Mouse (Mus musculus): Measurements from ENCODE around the gene Cryzl1. TPM values are rescaled to one million over a fixed set of nuclear protein-coding genes. Genes with fewer than 3 reads are reported as not detected.
"Not testable (repeated sequence)": the region's sequence is repeated elsewhere in the genome, so short reads cannot be mapped to it uniquely, and the experiment has no call there.

Cryzl1 gene
- polyA plus RNA-seq, 1 experiment from 2014 or later: 62.2 TPM

- peak overlapping the region; percentile 79 for H3K4me3 ChIP-seq (replicated peaks; ENCODE audit: low read length)
- H3K9ac ChIP-seq (ENCODE audit: low read length): peak overlapping the region; percentile 94
- peak overlapping the region; percentile 99 for H3K4me2 ChIP-seq (ENCODE audit: low read depth, low read length)
- H3K27me3 ChIP-seq (ENCODE audit: control insufficient read depth, insufficient read depth, low read length): no peaks in the 10 kb centered on the region
- peaks cover 4% of the 10 kb centered on the region for H3K4me1 ChIP-seq (ENCODE audit: control insufficient read depth, insufficient read depth, low read length)
- no peak for ATAC-seq (ENCODE audit: insufficient read depth, low FRiP score)
- H3K9me3 ChIP-seq (replicated peaks; ENCODE audit: control insufficient read depth, low read length): no peaks in the 10 kb centered on the region
- H3K27ac ChIP-seq (ENCODE audit: low read length): peak overlapping the region; percentile 100
- 2% methylated on average over 11 of the region's 11 CpGs for WGBS
- H3K36me3 ChIP-seq (ENCODE audit: control insufficient read depth, insufficient read depth, low read length): peaks cover 4% of the 10 kb centered on the region; the same call in 1 of the 2 replicates
These were observed 82.7 kb downstream of the Cryzl1 start for GRCm38 (mm10) chr16:91645995-91646602.

DNA sequence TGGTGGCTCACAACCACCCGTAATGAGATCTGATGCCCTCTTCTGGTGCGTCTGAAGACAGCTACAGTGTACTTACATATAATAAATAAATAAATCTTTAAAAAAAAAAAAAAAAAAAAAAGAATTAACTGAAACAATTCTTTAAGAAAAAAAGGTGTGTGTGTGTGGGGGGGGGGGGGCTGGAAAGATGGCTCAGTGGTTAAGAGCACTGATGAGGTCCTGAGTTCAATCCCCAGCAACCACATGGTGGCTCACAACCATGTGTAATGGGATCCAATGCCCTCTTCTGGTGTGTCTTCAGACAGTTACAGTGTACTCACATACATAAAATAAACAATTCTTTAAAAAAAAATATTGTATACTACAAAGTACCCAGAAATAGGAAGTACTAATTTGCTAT is 83.4 kb downstream of the Cryzl1 start:
- no CpG with 5 or more reads among the region's 2 CpGs for WGBS
- not testable (repeated sequence) for H3K36me3 ChIP-seq (ENCODE audit: control insufficient read depth, insufficient read depth, low read length); H3K9me3 ChIP-seq (replicated peaks; ENCODE audit: control insufficient read depth, low read length); H3K4me2 ChIP-seq (ENCODE audit: low read depth, low read length); ATAC-seq (ENCODE audit: insufficient read depth, low FRiP score); H3K4me1 ChIP-seq (ENCODE audit: control insufficient read depth, insufficient read depth, low read length); H3K27me3 ChIP-seq (ENCODE audit: control insufficient read depth, insufficient read depth, low read length); H3K27ac ChIP-seq (ENCODE audit: low read length); H3K4me3 ChIP-seq (replicated peaks; ENCODE audit: low read length); H3K9ac ChIP-seq (ENCODE audit: low read length)

GRCm38 (mm10) chr16:91644901-91645300 is 83.9 kb downstream of the Cryzl1 start:
- Histone ChIP-seq H3K4me1 (ENCODE audit: control insufficient read depth, insufficient read depth, low read length) (peaks cover 4% of the 10 kb centered on the region), H3K9ac (ENCODE audit: low read length) (no peak overlapping the region), H3K9me3 (replicated peaks; ENCODE audit: control insufficient read depth, low read length) (no peaks in the 10 kb centered on the region), H3K27me3 (ENCODE audit: control insufficient read depth, insufficient read depth, low read length) (no peaks in the 10 kb centered on the region), H3K27ac (ENCODE audit: low read length) (no peak overlapping the region), H3K4me3 (replicated peaks; ENCODE audit: low read length) (no peak overlapping the region), H3K4me2 (ENCODE audit: low read depth, low read length) (no peak overlapping the region), H3K36me3 (ENCODE audit: control insufficient read depth, insufficient read depth, low read length) (peaks cover 7% of the 10 kb centered on the region; the same call in 1 of the 2 replicates)
- ATAC-seq (ENCODE audit: insufficient read depth, low FRiP score): no peak
- 79% methylated on average over 2 of the region's 2 CpGs for WGBS

- Histone ChIP-seq H3K4me2 (ENCODE audit: low read depth, low read length) (no peak overlapping the region), H3K9ac (ENCODE audit: low read length) (no peak overlapping the region), H3K27ac (ENCODE audit: low read length) (no peak overlapping the region), H3K9me3 (replicated peaks; ENCODE audit: control insufficient read depth, low read length) (no peaks in the 10 kb centered on the region), H3K27me3 (ENCODE audit: control insufficient read depth, insufficient read depth, low read length) (no peaks in the 10 kb centered on the region), H3K4me1 (ENCODE audit: control insufficient read depth, insufficient read depth, low read length) (no peaks in the 10 kb centered on the region), H3K36me3 (ENCODE audit: control insufficient read depth, insufficient read depth, low read length) (peaks cover 22% of the 10 kb centered on the region), H3K4me3 (replicated peaks; ENCODE audit: low read length) (no peak overlapping the region)
- no peak for ATAC-seq (ENCODE audit: insufficient read depth, low FRiP score)
- 91% methylated on average over 8 of the region's 8 CpGs for WGBS
These were observed 88.6 kb downstream of the Cryzl1 start for GRCm38 (mm10) chr16:91640171-91640570.

DNA sequence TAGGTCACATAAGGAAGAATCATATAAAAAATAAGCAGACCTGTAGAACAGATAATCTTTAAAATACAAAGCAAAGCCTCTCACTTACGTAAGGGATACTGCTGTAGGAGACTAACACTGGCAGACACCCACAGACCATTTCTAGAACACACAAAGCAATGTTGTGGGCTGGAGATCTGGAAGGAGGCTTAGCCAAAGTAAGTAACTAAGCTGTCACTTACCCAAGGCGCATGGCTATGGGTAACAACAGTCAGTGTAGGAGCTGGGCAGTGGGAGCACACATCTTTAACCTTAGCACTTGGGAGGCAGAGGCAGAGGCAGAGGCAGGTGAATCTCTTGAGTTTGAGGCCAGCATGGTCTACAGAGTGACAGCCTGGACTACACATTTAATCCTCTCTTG is 89.1 kb downstream of the Cryzl1 start:
- Histone ChIP-seq H3K36me3 (ENCODE audit: control insufficient read depth, insufficient read depth, low read length) (peaks cover 25% of the 10 kb centered on the region), H3K4me1 (ENCODE audit: control insufficient read depth, insufficient read depth, low read length) (no peaks in the 10 kb centered on the region), H3K4me3 (replicated peaks; ENCODE audit: low read length) (no peak overlapping the region), H3K4me2 (ENCODE audit: low read depth, low read length) (no peak overlapping the region), H3K27ac (ENCODE audit: low read length) (no peak overlapping the region), H3K9ac (ENCODE audit: low read length) (no peak overlapping the region), H3K27me3 (ENCODE audit: control insufficient read depth, insufficient read depth, low read length) (no peaks in the 10 kb centered on the region), H3K9me3 (replicated peaks; ENCODE audit: control insufficient read depth, low read length) (no peaks in the 10 kb centered on the region)
- WGBS: 92% methylated on average over 2 of the region's 2 CpGs
- ATAC-seq (ENCODE audit: insufficient read depth, low FRiP score): no peak

Other genes with a start within 250 kb of the Cryzl1 start
- 47.2 and 47.3 TPM in 2 replicates for gene Ifnar1, start 243.7 kb downstream of the Cryzl1 start, polyA plus RNA-seq (2015; fragmentation: Nextera tagmentation; extraction: Ambion mirVana)
- 53.7 and 58.0 TPM in 2 replicates for gene Ifngr2, start 181.9 kb downstream of the Cryzl1 start, polyA plus RNA-seq (2015; fragmentation: Nextera tagmentation; extraction: Ambion mirVana)
- 48.7 and 62.2 TPM in 2 replicates for gene Tmem50b, start 131.2 kb downstream of the Cryzl1 start, polyA plus RNA-seq (2015; fragmentation: Nextera tagmentation; extraction: Ambion mirVana)
- 2.7 and 2.9 TPM in 2 replicates for gene Dnajc28, start 109.9 kb downstream of the Cryzl1 start, polyA plus RNA-seq (2015; fragmentation: Nextera tagmentation; extraction: Ambion mirVana)
- 104 TPM in 2 replicates for gene Gart, start 82.0 kb downstream of the Cryzl1 start, polyA plus RNA-seq (2015; fragmentation: Nextera tagmentation; extraction: Ambion mirVana)
- gene Son, start 81.5 kb downstream of the Cryzl1 start, polyA plus RNA-seq (2015; fragmentation: Nextera tagmentation; extraction: Ambion mirVana): 89.8 and 98.8 TPM in 2 replicates
- gene Donson, start 40.2 kb downstream of the Cryzl1 start, polyA plus RNA-seq (2015; fragmentation: Nextera tagmentation; extraction: Ambion mirVana): 11.7 and 16.9 TPM in 2 replicates
- 16.8 and 18.1 TPM in 2 replicates for gene Itsn1, start 306 bp upstream of the Cryzl1 start, polyA plus RNA-seq (2015; fragmentation: Nextera tagmentation; extraction: Ambion mirVana)